Mouse (Mus musculus) spleen, postnatal 10 days (tissue): ENCODE results near the gene Ptrhd1.

Experiments
- DNase-seq, 2 experiments: peaks; one replicate each; pipeline ENCODE4 v3.0.0; 2021 to 2022; ENCODE audit warnings: low spot score in 2 of 2

Gene Ptrhd1

DNA sequence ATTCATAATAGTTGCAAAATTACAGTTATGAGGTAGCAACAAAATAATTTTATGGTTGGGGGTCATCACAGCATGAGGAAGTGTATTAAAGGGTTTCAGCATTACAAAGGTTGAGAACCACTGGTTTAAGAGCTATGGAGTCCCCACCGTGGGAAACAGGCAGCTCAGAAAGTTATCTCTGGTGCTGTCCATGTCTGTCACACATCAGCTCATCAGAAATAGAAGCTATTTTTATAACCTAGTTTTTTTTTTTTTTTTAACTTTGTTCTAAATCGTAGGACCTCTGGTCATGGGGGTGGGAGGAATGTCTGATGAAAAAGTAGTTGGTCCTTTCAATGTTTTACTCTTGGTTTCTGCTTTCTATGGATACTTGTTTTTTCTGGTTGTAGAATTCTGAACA is 10.0 kb downstream of the Ptrhd1 start:
- DNase-seq, result no peak

DNA sequence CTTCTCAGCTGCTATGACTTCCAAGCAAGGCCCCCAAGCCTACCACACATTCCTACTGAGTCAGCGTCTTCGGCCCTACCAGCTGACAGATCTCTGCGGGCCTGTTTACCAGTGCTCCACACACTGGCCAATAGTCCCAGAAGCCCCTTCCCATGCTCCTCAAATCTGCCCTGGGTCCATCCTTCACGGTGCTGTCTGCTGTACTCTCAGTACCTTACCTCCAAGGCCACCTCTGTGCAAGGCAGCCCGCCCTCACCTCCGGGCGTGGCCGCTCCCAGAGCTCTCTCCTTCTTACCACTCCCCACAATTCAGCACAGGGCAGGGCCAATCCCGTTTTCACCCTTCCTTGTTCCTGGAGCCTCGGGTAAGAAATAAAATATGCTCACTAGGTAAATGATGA is 11.9 kb downstream of the Ptrhd1 start:
- no peak for DNase-seq

DNA sequence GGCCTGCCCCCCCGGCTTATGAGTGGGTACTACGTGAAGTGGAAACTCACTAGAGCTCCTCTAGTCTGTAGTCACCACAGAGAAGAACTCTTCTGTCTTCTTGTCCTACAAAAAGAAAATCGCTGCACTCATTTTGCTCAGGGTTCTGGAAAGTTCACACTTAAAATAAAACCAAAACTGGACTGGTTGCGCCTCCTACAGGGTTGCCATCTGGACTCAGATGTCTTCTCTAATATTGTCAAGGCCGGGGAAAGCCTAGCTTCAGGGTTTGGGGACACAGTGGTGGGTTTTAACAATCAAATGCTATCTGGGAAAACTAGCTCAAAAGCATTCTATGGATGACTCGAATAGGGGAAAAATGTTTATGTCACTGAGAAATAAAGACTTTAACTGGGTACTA is 16.0 kb downstream of the Ptrhd1 start:
- DNase-seq, result no peak

DNA sequence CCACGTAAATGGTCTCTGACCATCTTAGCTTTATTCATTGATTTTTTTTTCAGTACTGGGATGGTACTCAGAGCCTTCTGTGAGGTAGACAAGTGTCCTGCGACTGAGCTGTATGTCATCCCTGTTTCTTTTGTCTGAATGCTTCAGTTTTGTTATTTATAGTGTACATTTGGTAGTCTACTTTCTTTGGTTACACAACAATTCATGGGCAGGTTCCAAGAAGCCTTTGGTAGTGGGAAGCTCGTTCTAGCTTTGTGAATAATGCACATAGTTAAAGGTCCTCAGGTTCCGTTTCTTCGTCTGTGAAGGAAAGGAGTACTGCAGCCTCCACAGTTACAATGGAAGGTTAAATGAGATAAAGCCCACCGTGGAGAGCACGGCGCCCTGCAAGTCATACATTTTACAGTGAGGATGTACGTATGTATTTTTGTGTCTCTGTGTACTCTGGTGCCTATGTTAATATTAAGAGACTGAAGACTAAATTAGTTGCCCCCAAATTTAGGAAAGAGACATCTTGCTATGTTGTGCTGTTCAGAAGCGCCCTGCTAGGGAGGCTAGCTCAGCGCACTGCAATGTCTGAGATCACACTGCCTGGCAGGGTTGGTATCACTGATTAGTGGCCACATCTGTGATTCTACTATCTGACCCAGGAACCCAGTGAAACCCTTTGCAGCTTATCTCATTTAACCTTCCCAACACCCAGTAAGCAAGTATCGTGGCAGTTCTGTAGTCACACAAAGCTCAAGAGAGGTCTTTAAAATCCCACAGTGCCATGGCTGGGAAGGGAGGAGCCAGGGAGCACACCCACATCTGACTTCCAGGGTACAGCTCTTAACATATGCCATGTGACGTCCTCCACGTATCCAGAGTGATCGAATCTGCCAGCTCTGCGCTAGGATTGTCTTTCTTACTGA is 19.2 kb downstream of the Ptrhd1 start:
- peak in 1 of 2 experiments; percentile 24 for DNase-seq

DNA sequence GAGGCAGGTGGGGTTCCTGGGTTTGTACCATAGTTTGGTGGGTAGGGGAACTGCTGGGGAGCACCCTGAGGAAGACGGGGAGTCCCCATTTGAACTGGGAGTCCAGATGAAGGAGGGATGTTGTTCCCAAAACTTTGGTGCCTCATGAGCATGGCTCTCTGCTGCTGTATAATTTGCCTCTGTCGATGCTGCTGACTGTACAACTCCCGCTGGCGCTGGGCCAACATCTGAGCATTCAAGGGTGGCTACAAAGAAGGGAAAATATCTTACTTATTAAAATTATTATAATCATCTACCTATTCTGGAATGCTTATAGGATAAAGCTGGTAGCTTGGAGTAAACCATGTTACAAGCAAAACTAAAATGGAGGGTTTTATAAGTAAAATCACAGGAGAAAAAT is 33.9 kb downstream of the Ptrhd1 start:
- DNase-seq, result no peak

DNA sequence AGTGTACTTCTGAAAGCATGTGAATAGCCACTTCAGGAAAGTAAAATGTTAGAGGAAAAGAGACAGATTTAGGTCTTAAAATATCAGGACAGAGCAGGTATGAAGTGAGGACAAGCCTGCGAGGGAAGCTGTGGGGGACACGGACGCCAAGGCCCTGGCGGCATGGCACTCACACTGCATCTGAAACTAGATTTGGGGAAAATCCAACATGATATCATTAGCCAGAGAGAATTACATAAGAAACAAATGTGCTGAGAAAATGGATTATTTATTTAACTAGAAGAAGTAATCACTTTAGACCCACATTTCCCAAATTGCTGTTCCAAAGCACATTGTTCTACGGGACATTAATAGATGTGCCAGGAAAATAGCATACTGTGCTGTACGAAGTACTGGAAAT is 37.3 kb downstream of the Ptrhd1 start:
- DNase-seq, result no peak

DNA sequence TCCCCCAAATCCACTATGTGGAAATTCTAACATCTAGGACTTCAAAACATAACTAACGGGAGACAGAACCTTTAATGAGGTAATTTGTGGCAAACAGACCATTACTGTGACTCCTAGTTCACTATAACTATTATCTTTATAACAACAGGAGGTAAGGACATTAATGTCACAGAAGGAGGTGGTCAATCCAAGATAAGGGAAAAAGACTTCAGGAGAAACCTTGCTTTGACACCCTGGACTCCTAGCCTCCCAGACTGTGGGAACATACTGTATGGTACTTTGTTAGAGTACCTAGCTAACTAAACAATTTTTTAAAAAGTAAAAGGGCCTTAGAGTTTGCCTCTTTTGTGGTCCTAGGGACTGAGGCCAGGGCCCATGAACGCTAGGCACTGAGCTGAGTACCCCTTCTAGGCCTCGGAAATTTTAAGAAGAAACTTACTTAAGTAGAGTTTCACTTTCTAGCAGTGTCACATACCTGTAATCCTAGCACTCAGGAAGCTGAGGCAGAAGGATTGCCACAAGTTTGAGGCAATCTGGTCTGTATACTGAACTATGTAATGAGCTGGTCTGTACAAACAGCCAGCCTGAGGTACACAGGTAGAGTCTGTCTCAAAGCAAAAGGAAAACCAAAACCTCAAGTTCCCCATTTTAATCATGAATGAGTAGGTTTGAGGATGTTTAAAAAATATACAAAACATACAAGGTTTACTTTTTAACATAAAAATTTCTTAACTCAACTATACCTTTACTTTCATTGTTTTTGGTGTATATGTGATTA is 45.3 kb downstream of the Ptrhd1 start:
- no peak for DNase-seq

DNA sequence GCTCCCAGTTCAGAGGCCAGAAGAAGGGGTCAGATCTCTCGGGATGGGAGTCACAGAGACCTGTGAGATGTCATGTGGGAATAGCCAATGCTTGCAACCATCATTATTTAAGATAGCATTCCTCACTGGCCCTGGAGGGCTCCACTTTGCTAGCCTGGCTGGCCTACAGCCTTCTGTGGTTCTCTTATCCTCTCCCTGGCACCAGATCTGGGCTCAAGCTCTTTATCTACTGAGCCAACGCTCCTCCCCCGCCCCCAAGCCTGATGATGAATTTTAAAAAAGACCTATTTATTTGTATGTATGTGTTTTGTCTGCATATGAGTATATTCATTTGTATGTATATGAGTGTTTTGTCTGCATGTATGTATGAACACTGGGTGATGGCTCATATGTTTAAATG is 46.1 kb downstream of the Ptrhd1 start:
- DNase-seq, result peak in 1 of 2 experiments; percentile 37

DNA sequence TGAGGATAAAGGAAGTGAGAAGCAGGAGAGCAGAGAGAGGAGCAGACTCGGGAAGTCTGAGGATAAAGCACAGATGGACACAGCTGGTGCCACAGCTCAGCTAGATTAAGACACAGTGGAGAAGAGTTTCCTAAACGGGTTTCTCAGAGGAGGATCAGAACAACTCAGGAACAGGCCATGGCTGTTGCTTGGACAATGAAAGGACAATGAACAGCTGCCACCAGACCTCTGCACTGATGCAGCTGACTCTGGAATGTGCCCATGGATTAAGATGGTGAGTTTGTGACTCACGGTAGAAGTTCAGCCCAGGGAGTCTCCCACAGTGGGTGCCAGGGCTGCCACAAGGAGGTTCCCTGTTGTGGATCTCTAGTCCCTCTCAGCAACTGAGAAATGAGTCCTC is 51.4 kb downstream of the Ptrhd1 start:
- DNase-seq, result no peak
